Mouse (Mus musculus): ENCODE results near the gene Plvap. TPM values are rescaled to one million over a fixed set of nuclear protein-coding genes. Genes with fewer than 3 reads are reported as not detected.

Plvap gene
- polyA plus RNA-seq, 1 experiment from 2014 or later: 135 TPM

- no peaks in the 10 kb centered on the region for H3K9me3 ChIP-seq (ENCODE audit: low read depth, low read length)
- peak overlapping the region; percentile 62 for H3K4me3 ChIP-seq (ENCODE audit: low read depth, low read length)
- peaks cover 41% of the 10 kb centered on the region for H3K36me3 ChIP-seq (ENCODE audit: insufficient read depth)
- WGBS: 47% methylated on average over 14 of the region's 14 CpGs
- peak; percentile 50 for DNase-seq
- peak; percentile 61 for TF ChIP-seq CTCF (IDR thresholded peaks at IDR 0.05; ENCODE audit: low read depth)
- H3K27me3 ChIP-seq (ENCODE audit: insufficient read depth, low read length): no peaks in the 10 kb centered on the region
- peak overlapping the region; percentile 61; the same call in 1 of the 2 replicates for H3K9ac ChIP-seq
- H3K4me2 ChIP-seq: peak overlapping the region; percentile 80
- no peak overlapping the region for H3K27ac ChIP-seq (ENCODE audit: low read depth)
- no peak for ATAC-seq (ENCODE audit: insufficient read depth)
- no peaks in the 10 kb centered on the region; the same call in 1 of the 2 replicates for H3K4me1 ChIP-seq (ENCODE audit: insufficient read depth)
Observed at GRCm38 (mm10) chr8:71477196-71477845, 34.2 kb downstream of the Plvap start.

GRCm38 (mm10) chr8:71476099-71476940 lies 35.2 kb downstream of the Plvap start:
- peaks cover 47% of the 10 kb centered on the region for H3K36me3 ChIP-seq (ENCODE audit: insufficient read depth)
- TF ChIP-seq CTCF (IDR thresholded peaks at IDR 0.05; ENCODE audit: low read depth): 0 out of 2 replicates have a peak, but pooled peaks have one; percentile 14
- H3K9me3 ChIP-seq (ENCODE audit: low read depth, low read length): no peaks in the 10 kb centered on the region
- ATAC-seq (ENCODE audit: insufficient read depth) (peak; percentile 75), DNase-seq (peak; percentile 90)
- H3K27ac ChIP-seq (ENCODE audit: low read depth): peak overlapping the region; percentile 89
- under 1% methylated on average over 98 of the region's 121 CpGs for WGBS
- H3K4me3 ChIP-seq (ENCODE audit: low read depth, low read length): peak overlapping the region; percentile 62
- peak overlapping the region; percentile 61 for H3K9ac ChIP-seq
- no peaks in the 10 kb centered on the region for H3K27me3 ChIP-seq (ENCODE audit: insufficient read depth, low read length)
- no peaks in the 10 kb centered on the region; the same call in 1 of the 2 replicates for H3K4me1 ChIP-seq (ENCODE audit: insufficient read depth)
- H3K4me2 ChIP-seq: peak overlapping the region; percentile 80

GRCm38 (mm10) chr8:71475702-71476075 lies 35.9 kb downstream of the Plvap start:
- Histone ChIP-seq H3K36me3 (ENCODE audit: insufficient read depth) (peaks cover 52% of the 10 kb centered on the region), H3K4me1 (ENCODE audit: insufficient read depth) (no peaks in the 10 kb centered on the region; the same call in 1 of the 2 replicates), H3K27me3 (ENCODE audit: insufficient read depth, low read length) (no peaks in the 10 kb centered on the region), H3K4me2 (peak overlapping the region; percentile 80), H3K9me3 (ENCODE audit: low read depth, low read length) (no peaks in the 10 kb centered on the region), H3K27ac (ENCODE audit: low read depth) (peak overlapping the region; percentile 89), H3K9ac (peak overlapping the region; percentile 61), H3K4me3 (ENCODE audit: low read depth, low read length) (peak overlapping the region; percentile 62)
- no peak for TF ChIP-seq CTCF (IDR thresholded peaks at IDR 0.05; ENCODE audit: low read depth)
- no peak; the same call in 1 of the 2 replicates for ATAC-seq (ENCODE audit: insufficient read depth)
- 17% methylated on average over 4 of the region's 4 CpGs for WGBS
- no peak for DNase-seq

- H3K9ac ChIP-seq: no peak overlapping the region; the same call in 1 of the 2 replicates
- H3K4me2 ChIP-seq: peak overlapping the region; percentile 80; the same call in 1 of the 2 replicates
Observed at GRCm38 (mm10) chr8:71474785-71475701, 36.5 kb downstream of the Plvap start.

GRCm38 (mm10) chr8:71474344-71474743 lies 37.2 kb downstream of the Plvap start:
- no peak for DNase-seq
- H3K9me3 ChIP-seq (ENCODE audit: low read depth, low read length): no peaks in the 10 kb centered on the region
- no peaks in the 10 kb centered on the region for H3K27me3 ChIP-seq (ENCODE audit: insufficient read depth, low read length)
- no peak overlapping the region for H3K4me2 ChIP-seq
- H3K36me3 ChIP-seq (ENCODE audit: insufficient read depth): peaks cover 47% of the 10 kb centered on the region
- peaks cover 6% of the 10 kb centered on the region; the same call in 1 of the 2 replicates for H3K4me1 ChIP-seq (ENCODE audit: insufficient read depth)
- no peak overlapping the region for H3K4me3 ChIP-seq (ENCODE audit: low read depth, low read length)
- H3K9ac ChIP-seq: no peak overlapping the region
- TF ChIP-seq CTCF (IDR thresholded peaks at IDR 0.05; ENCODE audit: low read depth): no peak
- ATAC-seq (ENCODE audit: insufficient read depth): no peak
- H3K27ac ChIP-seq (ENCODE audit: low read depth): no peak overlapping the region
- WGBS: 91% methylated on average over 17 of the region's 18 CpGs

More at GRCm38 (mm10) chr8:71474785-71475701, 36.5 kb downstream of the Plvap start:
- Histone ChIP-seq H3K27ac (ENCODE audit: low read depth) (no peak overlapping the region; the same call in 1 of the 2 replicates), H3K9me3 (ENCODE audit: low read depth, low read length) (no peaks in the 10 kb centered on the region), H3K36me3 (ENCODE audit: insufficient read depth) (peaks cover 50% of the 10 kb centered on the region), H3K4me1 (ENCODE audit: insufficient read depth) (peaks cover 3% of the 10 kb centered on the region; the same call in 1 of the 2 replicates), H3K4me3 (ENCODE audit: low read depth, low read length) (no peak overlapping the region), H3K27me3 (ENCODE audit: insufficient read depth, low read length) (no peaks in the 10 kb centered on the region)
- ATAC-seq (ENCODE audit: insufficient read depth): no peak
- WGBS: 87% methylated on average over 25 of the region's 25 CpGs
- TF ChIP-seq CTCF (IDR thresholded peaks at IDR 0.05; ENCODE audit: low read depth): no peak
- no peak for DNase-seq

- peak; percentile 27; the same call in 1 of the 2 replicates for TF ChIP-seq CTCF (IDR thresholded peaks at IDR 0.05; ENCODE audit: low read depth)
- Histone ChIP-seq H3K27ac (ENCODE audit: low read depth) (no peak overlapping the region), H3K4me1 (ENCODE audit: insufficient read depth) (peaks cover 6% of the 10 kb centered on the region; the same call in 1 of the 2 replicates), H3K4me2 (no peak overlapping the region), H3K27me3 (ENCODE audit: insufficient read depth, low read length) (no peaks in the 10 kb centered on the region), H3K9ac (no peak overlapping the region), H3K9me3 (ENCODE audit: low read depth, low read length) (no peaks in the 10 kb centered on the region), H3K4me3 (ENCODE audit: low read depth, low read length) (no peak overlapping the region), H3K36me3 (ENCODE audit: insufficient read depth) (peaks cover 44% of the 10 kb centered on the region)
- 87% methylated on average over 8 of the region's 8 CpGs for WGBS
- DNase-seq (no peak), ATAC-seq (ENCODE audit: insufficient read depth) (no peak)
Observed at GRCm38 (mm10) chr8:71472601-71473386, 38.8 kb downstream of the Plvap start.
